Mouse (Mus musculus) CH12.LX (cell line): ENCODE data around the gene Jarid2.

Experiments used
- CHD2 ChIP-seq: IDR thresholded peaks from 2 replicates; pipeline ENCODE4 v1.6.1; 2011; ENCODE audit warnings: low read length, improper control_type of control experiment
- CTCF ChIP-seq, 2 experiments: IDR thresholded peaks in 1 of 2; conservative IDR thresholded peaks in 1 of 2; 2 replicates each; pipeline ENCODE4 v1.5.1; 2011 to 2012; ENCODE audit warnings: low read depth in 2 of 2, low read length in 2 of 2, improper control_type of control experiment in 1 of 2, inconsistent platforms in 1 of 2, mild to moderate bottlenecking in 1 of 2, moderate library complexity in 1 of 2
- JUND ChIP-seq: conservative IDR thresholded peaks from 2 replicates; pipeline ENCODE4 v1.6.1; 2011; ENCODE audit warnings: low read depth, low read length, improper control_type of control experiment
- KAT2A ChIP-seq: IDR thresholded peaks from 2 replicates; pipeline ENCODE4 v1.6.1; 2012; ENCODE audit warnings: low read length, improper control_type of control experiment, inconsistent platforms; ENCODE audit not compliant: insufficient replicate concordance
- NELFE ChIP-seq: IDR thresholded peaks from 2 replicates; pipeline ENCODE4 v1.6.1; 2011; ENCODE audit warnings: low read depth, low read length, improper control_type of control experiment
- POLR2A ChIP-seq: IDR thresholded peaks from 2 replicates; pipeline ENCODE4 v1.6.1; 2011; ENCODE audit warnings: low read depth, mild to moderate bottlenecking, improper control_type of control experiment, low read length
- SIN3A ChIP-seq: IDR thresholded peaks from 2 replicates; pipeline ENCODE4 v1.6.1; 2012; ENCODE audit warnings: low read length, improper control_type of control experiment, inconsistent platforms
- TBP ChIP-seq: conservative IDR thresholded peaks from 2 replicates; pipeline ENCODE4 v1.6.1; 2011; ENCODE audit warnings: low read depth, low read length, improper control_type of control experiment
- ZMIZ1 ChIP-seq: IDR thresholded peaks from 2 replicates; pipeline ENCODE4 v1.6.1; 2012; ENCODE audit warnings: low read depth, mild to moderate bottlenecking, inconsistent platforms, low read length, improper control_type of control experiment

DNA sequence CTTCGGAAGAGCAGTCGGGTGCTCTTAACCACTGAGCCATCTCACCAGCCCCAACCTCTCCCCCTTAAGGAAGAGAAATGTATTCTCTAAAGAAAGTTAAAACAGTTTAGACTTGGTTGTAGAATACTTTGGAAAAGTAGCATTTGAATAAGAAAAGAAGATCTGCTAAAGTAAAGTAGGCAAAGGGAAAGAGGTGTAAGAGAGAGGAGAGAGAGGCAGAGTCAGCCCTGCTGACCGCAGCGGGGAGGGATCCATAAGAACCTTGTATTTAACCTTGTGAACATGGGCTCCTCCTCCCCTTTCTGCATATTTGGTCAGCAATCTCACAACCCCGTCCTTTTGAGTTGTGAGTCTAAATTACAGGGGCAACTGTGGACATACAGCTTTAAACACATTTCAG is 83.1 kb downstream of the Jarid2 start:
- TF ChIP-seq TBP (no peak), POLR2A (no peak), ZMIZ1 (no peak), CTCF (conservative IDR thresholded peaks at IDR 0.05 in 1 of 2, IDR thresholded peaks at IDR 0.05 in 1 of 2; ENCODE audit: low read depth in 2 of 2, low read length in 2 of 2) (no peak), NELFE (no peak), CHD2 (no peak), SIN3A (no peak), KAT2A (no peak), JUND (no peak)
